Mouse (Mus musculus): ENCODE data around the gene Gm17387. TPM values are rescaled to one million over a fixed set of nuclear protein-coding genes. Genes with fewer than 3 reads are reported as not detected.

Gm17387 gene
- polyA plus RNA-seq (2015; fragmentation: Illumina TruSeq; extraction: RNeasy Lipid Tissue Mini Kit (QIAGEN cat#74804); ENCODE audit: insufficient read depth, low read depth, low replicate concordance): not detected

DNA sequence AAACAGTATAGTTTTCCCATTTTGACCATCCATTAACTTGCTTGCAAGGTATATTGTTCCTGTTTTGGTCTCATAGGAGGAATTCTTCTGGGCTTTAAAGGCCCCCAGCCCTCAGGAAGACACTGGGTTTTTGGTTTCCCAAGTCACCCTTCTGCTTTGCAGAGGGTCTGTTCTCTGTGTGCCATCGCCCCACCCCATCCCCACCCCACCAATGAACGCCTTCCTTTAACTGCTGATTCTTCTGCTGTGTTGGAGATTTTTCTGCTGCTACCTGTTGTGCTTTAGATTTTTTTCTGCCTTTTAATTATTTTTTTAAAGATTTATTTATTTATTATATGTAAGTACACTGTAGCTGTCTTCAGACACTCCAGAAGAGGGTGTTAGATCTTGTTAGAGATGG is at the start of gene Gm17387:
Gene Gm17387 (plus strand): TSS at position 301 of the 400 bp plus-strand sequence.

DNA sequence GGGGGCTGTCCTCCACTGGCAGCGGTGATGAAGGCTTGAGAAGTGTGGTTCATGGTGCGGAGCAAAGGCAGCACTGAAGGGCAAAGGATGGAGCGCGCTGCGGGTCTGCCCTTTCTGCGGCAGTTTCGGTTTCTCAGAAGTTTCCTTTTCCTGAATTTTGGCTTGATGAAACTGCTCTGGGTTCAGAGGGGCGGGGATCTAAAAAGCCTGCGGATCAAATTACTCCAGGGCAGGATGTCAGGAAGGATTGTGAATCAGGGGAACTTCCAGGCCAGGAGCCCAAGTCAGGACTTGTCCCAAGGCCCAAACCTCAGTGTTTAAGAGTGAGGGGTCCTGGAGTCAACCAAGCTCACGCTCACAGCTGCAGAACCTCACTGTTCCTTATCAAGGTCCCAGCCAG is 18.3 kb upstream of the Gm17387 start, which contains the start of gene Ifitm3:
Gene Ifitm3 (minus strand): TSS at position 178 of the 400 bp plus-strand sequence.

DNA sequence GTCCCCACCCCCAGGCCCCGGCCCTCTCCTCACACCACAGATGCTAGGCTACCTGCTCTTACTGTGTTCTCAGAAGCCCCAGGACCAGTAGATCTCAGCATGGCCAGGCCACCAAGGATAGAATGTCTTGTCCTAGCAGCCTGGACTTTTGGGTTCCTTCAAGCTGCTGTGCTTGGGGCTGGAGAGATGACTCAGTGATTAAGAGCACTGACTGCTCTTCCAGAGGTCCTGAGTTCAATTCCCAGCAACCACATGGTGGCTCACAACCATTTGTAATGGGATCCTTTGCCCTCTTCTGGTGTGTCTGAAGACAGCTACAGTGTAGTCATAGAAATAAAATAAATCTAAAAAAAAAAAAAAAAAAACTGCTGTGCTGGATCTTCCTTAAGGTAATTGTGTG is 11.1 kb upstream of the Gm17387 start, which contains the start of gene Ifitm6:
Gene Ifitm6 (minus strand): TSS at position 101 of the 400 bp plus-strand sequence.

DNA sequence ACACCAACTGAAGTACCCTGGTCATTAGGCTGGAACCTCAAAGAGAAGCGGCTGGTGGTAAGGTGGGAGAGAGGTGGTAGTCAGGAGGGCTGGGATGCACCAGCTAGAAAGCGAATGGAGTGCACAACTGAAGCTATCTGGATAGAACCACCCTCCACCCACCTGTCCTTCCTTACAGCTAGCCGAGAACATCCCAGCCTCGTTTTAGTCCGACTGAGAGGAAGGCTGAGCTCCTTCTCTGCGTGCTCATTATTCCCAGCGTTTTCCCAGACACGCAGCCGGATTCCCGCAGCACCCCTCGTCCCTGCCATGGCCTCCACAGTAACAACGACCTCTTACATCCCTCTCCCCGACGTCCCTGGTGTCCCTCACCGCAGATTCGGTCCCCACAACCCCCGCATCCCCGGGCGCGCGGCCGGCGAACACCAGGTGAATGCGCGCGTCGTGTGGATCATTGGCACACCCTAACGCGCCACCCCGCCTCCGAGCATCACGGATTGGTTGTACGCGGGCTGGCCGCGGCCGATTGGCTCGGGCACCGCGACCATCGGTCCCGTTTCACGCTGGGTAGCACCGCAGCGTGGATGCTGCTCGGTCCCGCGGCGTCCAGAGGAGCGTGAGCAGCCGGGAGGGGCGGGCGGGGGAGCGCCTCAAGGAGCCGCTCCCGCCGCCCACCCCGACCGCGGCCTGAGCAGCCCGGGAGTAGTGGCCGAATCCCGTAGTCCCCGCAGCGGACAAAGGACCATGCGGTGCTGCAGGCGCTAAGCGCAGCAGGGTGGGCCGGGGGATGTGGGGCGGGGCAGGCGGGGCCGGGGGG is 31.7 kb downstream of the Gm17387 start, which contains the start of gene B4galnt4:
Gene B4galnt4 (plus strand): TSS at position 679 of the 817 bp plus-strand sequence.

DNA sequence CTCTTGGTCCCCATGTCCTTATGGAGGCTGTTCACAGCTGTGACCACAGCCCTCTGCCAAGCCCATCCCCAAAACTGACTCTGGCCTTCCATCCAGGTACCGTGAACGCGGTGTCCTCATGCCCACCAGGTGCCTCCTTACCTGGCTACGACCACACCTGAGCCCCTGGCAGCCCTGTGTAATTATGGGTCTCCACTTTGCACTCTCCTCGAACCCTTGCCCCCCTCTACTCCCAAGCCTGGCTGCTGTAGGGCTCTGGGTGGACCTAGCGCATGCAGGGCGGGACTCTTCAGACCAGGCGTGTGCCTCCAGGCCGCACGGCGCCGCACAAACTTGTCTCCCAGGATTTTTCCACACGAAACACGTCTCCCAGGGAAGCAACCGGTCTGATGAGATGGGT is 48.9 kb downstream of the Gm17387 start, which contains the start of gene Pkp3:
Gene Pkp3 (plus strand): TSS at position 378 of the 400 bp plus-strand sequence.

Other genes starting within 250 kb of the Gm17387 start
- gene Syce1, start 241.3 kb upstream of the Gm17387 start, polyA plus RNA-seq (2015; fragmentation: Illumina TruSeq; extraction: RNeasy Lipid Tissue Mini Kit (QIAGEN cat#74804); ENCODE audit: insufficient read depth, low read depth, low replicate concordance): not detected
- 0.20 TPM for gene Zfp941, start 207.0 kb upstream of the Gm17387 start, polyA plus RNA-seq (2015; fragmentation: Illumina TruSeq; extraction: RNeasy Lipid Tissue Mini Kit (QIAGEN cat#74804); ENCODE audit: insufficient read depth, low read depth, low replicate concordance)
- gene Urah, start 194.1 kb upstream of the Gm17387 start, polyA plus RNA-seq (2015; fragmentation: Illumina TruSeq; extraction: RNeasy Lipid Tissue Mini Kit (QIAGEN cat#74804); ENCODE audit: insufficient read depth, low read depth, low replicate concordance): 11.2 TPM
- not detected for gene Scgb1c1, start 183.6 kb upstream of the Gm17387 start, polyA plus RNA-seq (2015; fragmentation: Illumina TruSeq; extraction: RNeasy Lipid Tissue Mini Kit (QIAGEN cat#74804); ENCODE audit: insufficient read depth, low read depth, low replicate concordance)
- gene Odf3, start 181.3 kb upstream of the Gm17387 start, polyA plus RNA-seq (2015; fragmentation: Illumina TruSeq; extraction: RNeasy Lipid Tissue Mini Kit (QIAGEN cat#74804); ENCODE audit: insufficient read depth, low read depth, low replicate concordance): not detected
- gene Gm45785, start 172.8 kb upstream of the Gm17387 start, polyA plus RNA-seq (2015; fragmentation: Illumina TruSeq; extraction: RNeasy Lipid Tissue Mini Kit (QIAGEN cat#74804); ENCODE audit: insufficient read depth, low read depth, low replicate concordance): not detected
- 22.5 TPM for gene Ric8a, start 172.2 kb upstream of the Gm17387 start, polyA plus RNA-seq (2015; fragmentation: Illumina TruSeq; extraction: RNeasy Lipid Tissue Mini Kit (QIAGEN cat#74804); ENCODE audit: insufficient read depth, low read depth, low replicate concordance)
- 14.4 TPM for gene Bet1l, start 171.6 kb upstream of the Gm17387 start, polyA plus RNA-seq (2015; fragmentation: Illumina TruSeq; extraction: RNeasy Lipid Tissue Mini Kit (QIAGEN cat#74804); ENCODE audit: insufficient read depth, low read depth, low replicate concordance)
- gene Psmd13, start 147.2 kb upstream of the Gm17387 start, polyA plus RNA-seq (2015; fragmentation: Illumina TruSeq; extraction: RNeasy Lipid Tissue Mini Kit (QIAGEN cat#74804); ENCODE audit: insufficient read depth, low read depth, low replicate concordance): 19.9 TPM
- 6.5 TPM for gene Sirt3, start 146.8 kb upstream of the Gm17387 start, polyA plus RNA-seq (2015; fragmentation: Illumina TruSeq; extraction: RNeasy Lipid Tissue Mini Kit (QIAGEN cat#74804); ENCODE audit: insufficient read depth, low read depth, low replicate concordance)
- 7.3 TPM for gene Cox8b, start 128.7 kb upstream of the Gm17387 start, polyA plus RNA-seq (2015; fragmentation: Illumina TruSeq; extraction: RNeasy Lipid Tissue Mini Kit (QIAGEN cat#74804); ENCODE audit: insufficient read depth, low read depth, low replicate concordance)
- not detected for gene Nlrp6, start 108.2 kb upstream of the Gm17387 start, polyA plus RNA-seq (2015; fragmentation: Illumina TruSeq; extraction: RNeasy Lipid Tissue Mini Kit (QIAGEN cat#74804); ENCODE audit: insufficient read depth, low read depth, low replicate concordance)
- 7.4 TPM for gene Pgghg, start 87.7 kb upstream of the Gm17387 start, polyA plus RNA-seq (2015; fragmentation: Illumina TruSeq; extraction: RNeasy Lipid Tissue Mini Kit (QIAGEN cat#74804); ENCODE audit: insufficient read depth, low read depth, low replicate concordance)
- gene Ifitm5, start 78.8 kb upstream of the Gm17387 start, polyA plus RNA-seq (2015; fragmentation: Illumina TruSeq; extraction: RNeasy Lipid Tissue Mini Kit (QIAGEN cat#74804); ENCODE audit: insufficient read depth, low read depth, low replicate concordance): not detected
- gene Gm45717, start 73.2 kb upstream of the Gm17387 start, polyA plus RNA-seq (2015; fragmentation: Illumina TruSeq; extraction: RNeasy Lipid Tissue Mini Kit (QIAGEN cat#74804); ENCODE audit: insufficient read depth, low read depth, low replicate concordance): not detected
- 171 TPM for gene Ifitm2, start 73.1 kb upstream of the Gm17387 start, polyA plus RNA-seq (2015; fragmentation: Illumina TruSeq; extraction: RNeasy Lipid Tissue Mini Kit (QIAGEN cat#74804); ENCODE audit: insufficient read depth, low read depth, low replicate concordance)
- gene Ifitm1, start 61.9 kb upstream of the Gm17387 start, polyA plus RNA-seq (2015; fragmentation: Illumina TruSeq; extraction: RNeasy Lipid Tissue Mini Kit (QIAGEN cat#74804); ENCODE audit: insufficient read depth, low read depth, low replicate concordance): 20.5 TPM
- gene Ifitm3, start 18.4 kb upstream of the Gm17387 start, polyA plus RNA-seq (2015; fragmentation: Illumina TruSeq; extraction: RNeasy Lipid Tissue Mini Kit (QIAGEN cat#74804); ENCODE audit: insufficient read depth, low read depth, low replicate concordance): 188 TPM
- not detected for gene Ifitm6, start 11.2 kb upstream of the Gm17387 start, polyA plus RNA-seq (2015; fragmentation: Illumina TruSeq; extraction: RNeasy Lipid Tissue Mini Kit (QIAGEN cat#74804); ENCODE audit: insufficient read depth, low read depth, low replicate concordance)
- 0.26 TPM for gene B4galnt4, start 32.0 kb downstream of the Gm17387 start, polyA plus RNA-seq (2015; fragmentation: Illumina TruSeq; extraction: RNeasy Lipid Tissue Mini Kit (QIAGEN cat#74804); ENCODE audit: insufficient read depth, low read depth, low replicate concordance)
- gene Pkp3, start 49.1 kb downstream of the Gm17387 start, polyA plus RNA-seq (2015; fragmentation: Illumina TruSeq; extraction: RNeasy Lipid Tissue Mini Kit (QIAGEN cat#74804); ENCODE audit: insufficient read depth, low read depth, low replicate concordance): 12.4 TPM
- 8.7 TPM for gene Sigirr, start 71.4 kb downstream of the Gm17387 start, polyA plus RNA-seq (2015; fragmentation: Illumina TruSeq; extraction: RNeasy Lipid Tissue Mini Kit (QIAGEN cat#74804); ENCODE audit: insufficient read depth, low read depth, low replicate concordance)
- 0.35 TPM for gene Ano9, start 88.7 kb downstream of the Gm17387 start, polyA plus RNA-seq (2015; fragmentation: Illumina TruSeq; extraction: RNeasy Lipid Tissue Mini Kit (QIAGEN cat#74804); ENCODE audit: insufficient read depth, low read depth, low replicate concordance)
- gene Ptdss2, start 93.3 kb downstream of the Gm17387 start, polyA plus RNA-seq (2015; fragmentation: Illumina TruSeq; extraction: RNeasy Lipid Tissue Mini Kit (QIAGEN cat#74804); ENCODE audit: insufficient read depth, low read depth, low replicate concordance): 4.1 TPM
- 56.7 TPM for gene Rnh1, start 143.7 kb downstream of the Gm17387 start, polyA plus RNA-seq (2015; fragmentation: Illumina TruSeq; extraction: RNeasy Lipid Tissue Mini Kit (QIAGEN cat#74804); ENCODE audit: insufficient read depth, low read depth, low replicate concordance)
- 22.7 TPM for gene Hras, start 164.9 kb downstream of the Gm17387 start, polyA plus RNA-seq (2015; fragmentation: Illumina TruSeq; extraction: RNeasy Lipid Tissue Mini Kit (QIAGEN cat#74804); ENCODE audit: insufficient read depth, low read depth, low replicate concordance)
- 1.4 TPM for gene Lrrc56, start 165.0 kb downstream of the Gm17387 start, polyA plus RNA-seq (2015; fragmentation: Illumina TruSeq; extraction: RNeasy Lipid Tissue Mini Kit (QIAGEN cat#74804); ENCODE audit: insufficient read depth, low read depth, low replicate concordance)
- 5.9 TPM for gene Lmntd2, start 184.9 kb downstream of the Gm17387 start, polyA plus RNA-seq (2015; fragmentation: Illumina TruSeq; extraction: RNeasy Lipid Tissue Mini Kit (QIAGEN cat#74804); ENCODE audit: insufficient read depth, low read depth, low replicate concordance)
- gene Rassf7, start 186.7 kb downstream of the Gm17387 start, polyA plus RNA-seq (2015; fragmentation: Illumina TruSeq; extraction: RNeasy Lipid Tissue Mini Kit (QIAGEN cat#74804); ENCODE audit: insufficient read depth, low read depth, low replicate concordance): 12.7 TPM
- 31.0 TPM for gene Phrf1, start 199.7 kb downstream of the Gm17387 start, polyA plus RNA-seq (2015; fragmentation: Illumina TruSeq; extraction: RNeasy Lipid Tissue Mini Kit (QIAGEN cat#74804); ENCODE audit: insufficient read depth, low read depth, low replicate concordance)
- gene Irf7, start 237.3 kb downstream of the Gm17387 start, polyA plus RNA-seq (2015; fragmentation: Illumina TruSeq; extraction: RNeasy Lipid Tissue Mini Kit (QIAGEN cat#74804); ENCODE audit: insufficient read depth, low read depth, low replicate concordance): 8.0 TPM
- gene Cdhr5, start 247.7 kb downstream of the Gm17387 start, polyA plus RNA-seq (2015; fragmentation: Illumina TruSeq; extraction: RNeasy Lipid Tissue Mini Kit (QIAGEN cat#74804); ENCODE audit: insufficient read depth, low read depth, low replicate concordance): not detected